12 mouse cellular contexts compared by ENCODE assay signal in genomic region chr14:21851996-21852791, GRCm38 (mm10). TPM values are rescaled to one million over a fixed set of nuclear protein-coding genes. Genes with fewer than 3 reads are reported as not detected.
A peak's percentile ranks its signal among the peaks of the same experiment; 100 is the strongest.
DNase-seq lines count a peak whose midpoint lies in the region; ATAC-seq and TF ChIP-seq lines count a peak whose summit lies in the region.
"Had no signal": no experiment of that assay in that cellular context is flagged by ENCODE, and none has a peak within 500 bp of the region (broad histone marks: within the 10 kb centered on the region; RNA-seq: fewer than 3 reads in every experiment).

No protein-coding gene starts in this region.

- H3K27ac ChIP-seq in spleen, adult 2 months (ENCODE audit: insufficient read depth, low read length): 0 out of 2 replicates have a peak overlapping the region, but pooled peaks have one; percentile 2
- peak overlapping the region; percentile 83 for H3K27ac ChIP-seq in liver, embryonic 14.5 days
- peak overlapping the region; percentile 30 for H3K27ac ChIP-seq in stomach, postnatal 0 days (replicated peaks)
- no peak overlapping the region; the same call in 1 of the 2 replicates for H3K27ac ChIP-seq in midbrain, embryonic 10.5 days (replicated peaks)
- H3K27ac ChIP-seq: embryonic facial prominence, embryonic 12.5 days; limb, embryonic 15.5 days had no signal

- H3K4me1 ChIP-seq in spleen, adult 2 months (ENCODE audit: control insufficient read depth, insufficient read depth, insufficient read length): peaks cover 7% of the 10 kb centered on the region; the same call in 1 of the 2 replicates
- H3K4me1 ChIP-seq in liver, embryonic 14.5 days (replicated peaks; ENCODE audit: control insufficient read depth in 2 of 2, insufficient read depth in 2 of 2, low read length in 1 of 2): peaks cover 42 to 52% of the 10 kb centered on the region in 2 experiments
- 0 out of 2 replicates have a peak, but pooled peaks cover 3% of the 10 kb centered on the region for H3K4me1 ChIP-seq in stomach, postnatal 0 days (replicated peaks; ENCODE audit: control insufficient read depth, insufficient read depth)
- peaks cover 44% of the 10 kb centered on the region for H3K4me1 ChIP-seq in midbrain, embryonic 10.5 days

- H3K4me2 ChIP-seq in liver, embryonic 14.5 days (ENCODE audit: low read depth): peak overlapping the region; percentile 65
- no peak overlapping the region for H3K4me2 ChIP-seq in stomach, postnatal 0 days (replicated peaks; ENCODE audit: low read depth)
- H3K4me2 ChIP-seq: embryonic facial prominence, embryonic 12.5 days; limb, embryonic 15.5 days had no signal

- DNase-seq in spleen, adult 2 months (ENCODE audit: low read depth in 1 of 2, low spot score in 2 of 2): no peak
- no peak for DNase-seq in spleen, adult 18-20 months
- DNase-seq in gastrocnemius, postnatal 25 days: peak; percentile 53
- peak in 1 of 3 experiments; percentile 60 for DNase-seq in liver, embryonic 14.5 days (ENCODE audit: low read depth in 3 of 3, low spot score in 3 of 3)
- DNase-seq in stomach, postnatal 0 days (ENCODE audit: low spot score): no peak
- DNase-seq in midbrain, embryonic 10.5 days (ENCODE audit: low spot score): no peak
- DNase-seq in thymus, postnatal 25 days: no peak
- DNase-seq in left cerebral cortex, adult 11 months (ENCODE audit: low spot score): no peak
- DNase-seq: kidney, postnatal 36 days had no signal

- H3K27me3 ChIP-seq in spleen, adult 2 months (ENCODE audit: control insufficient read depth, insufficient read depth, low read length): no peaks in the 10 kb centered on the region
- no peaks in the 10 kb centered on the region for H3K27me3 ChIP-seq in liver, embryonic 14.5 days (ENCODE audit: control insufficient read depth, insufficient read depth, low read length)
- no peaks in the 10 kb centered on the region for H3K27me3 ChIP-seq in stomach, postnatal 0 days (ENCODE audit: control insufficient read depth, insufficient read depth, low read length)
- H3K27me3 ChIP-seq in midbrain, embryonic 10.5 days (ENCODE audit: low read depth, poor library complexity, severe bottlenecking): 0 out of 2 replicates have a peak, but pooled peaks cover 5% of the 10 kb centered on the region
- H3K27me3 ChIP-seq: embryonic facial prominence, embryonic 12.5 days; limb, embryonic 15.5 days had no signal

- no peak overlapping the region for H3K4me3 ChIP-seq in spleen, adult 2 months (ENCODE audit: extremely low read depth, insufficient read depth, insufficient read length)
- no peak overlapping the region for H3K4me3 ChIP-seq in liver, embryonic 14.5 days (ENCODE audit: insufficient read depth in 1 of 2, low read depth in 2 of 2, low read length in 2 of 2)
- H3K4me3 ChIP-seq in stomach, postnatal 0 days (ENCODE audit: low read depth, low read length): no peak overlapping the region
- no peak overlapping the region for H3K4me3 ChIP-seq in midbrain, embryonic 10.5 days
- H3K4me3 ChIP-seq: embryonic facial prominence, embryonic 12.5 days; limb, embryonic 15.5 days had no signal

- no peak for TF ChIP-seq EP300 in liver, embryonic 14.5 days (IDR thresholded peaks at IDR 0.05; ENCODE audit: low read depth)
- TF ChIP-seq EP300 in stomach, postnatal 0 days (optimal IDR thresholded peaks at IDR 0.05): no peak

- no peak for ATAC-seq in liver, embryonic 14.5 days (ENCODE audit: insufficient read depth)
- no peak for ATAC-seq in stomach, postnatal 0 days (ENCODE audit: low FRiP score, low TSS enrichment)

- 65% methylated on average over 16 of the region's 16 CpGs for WGBS in spleen, adult 2 months
- WGBS in liver, embryonic 14.5 days (ENCODE audit: insufficient replicate concordance): 51% methylated on average over 16 of the region's 16 CpGs
- WGBS in stomach, postnatal 0 days: 58% methylated on average over 16 of the region's 16 CpGs
- 86% methylated on average over 16 of the region's 16 CpGs for WGBS in midbrain, embryonic 10.5 days

- no peak for TF ChIP-seq POLR2A in spleen, adult 2 months (IDR thresholded peaks at IDR 0.05; ENCODE audit: low read depth, low read length)

- TF ChIP-seq CTCF in spleen, adult 2 months (IDR thresholded peaks at IDR 0.05; ENCODE audit: extremely low read depth, insufficient read depth, insufficient read length, insufficient replicate concordance): no peak
- TF ChIP-seq CTCF in liver, embryonic 14.5 days (IDR thresholded peaks at IDR 0.05; ENCODE audit: low read depth): no peak
- TF ChIP-seq CTCF in stomach, postnatal 0 days (IDR thresholded peaks at IDR 0.05; ENCODE audit: low read depth): 0 out of 2 replicates have a peak, but pooled peaks have one; percentile 2

- peak overlapping the region; percentile 36; the same call in 1 of the 2 replicates for H3K9ac ChIP-seq in liver, embryonic 14.5 days (replicated peaks)
- H3K9ac ChIP-seq in stomach, postnatal 0 days (ENCODE audit: low read length): no peak overlapping the region
- H3K9ac ChIP-seq: embryonic facial prominence, embryonic 12.5 days; limb, embryonic 15.5 days had no signal

- no peaks in the 10 kb centered on the region for H3K36me3 ChIP-seq in spleen, adult 2 months (ENCODE audit: control insufficient read depth, insufficient read depth, low read length)
- H3K36me3 ChIP-seq in liver, embryonic 14.5 days (replicated peaks; ENCODE audit: control insufficient read depth, insufficient read depth, low read depth): no peaks in the 10 kb centered on the region
- no peaks in the 10 kb centered on the region for H3K36me3 ChIP-seq in stomach, postnatal 0 days (ENCODE audit: control insufficient read depth, insufficient read depth, low read length)
- 0 out of 2 replicates have a peak, but pooled peaks cover under 1% of the 10 kb centered on the region for H3K36me3 ChIP-seq in midbrain, embryonic 10.5 days
- H3K36me3 ChIP-seq: embryonic facial prominence, embryonic 12.5 days; limb, embryonic 15.5 days had no signal

- no peaks in the 10 kb centered on the region for H3K9me3 ChIP-seq in liver, embryonic 14.5 days (ENCODE audit: control insufficient read depth, low read length)
- no peaks in the 10 kb centered on the region for H3K9me3 ChIP-seq in stomach, postnatal 0 days (ENCODE audit: control insufficient read depth, low read length)
- no peaks in the 10 kb centered on the region for H3K9me3 ChIP-seq in midbrain, embryonic 10.5 days (replicated peaks)
- H3K9me3 ChIP-seq: embryonic facial prominence, embryonic 12.5 days; G1E; limb, embryonic 15.5 days had no signal

RNA-seq across cellular contexts. Expression of gene Comtd1, which starts 3.4 kb away (rescaled TPM):
- polyA plus RNA-seq in spleen, adult 2 months (2012; rRNA removed): 17.9 and 19.4 TPM in 2 replicates
- 1 to 10 TPM; 7.0 to 8.9 TPM for total RNA-seq in gastrocnemius, postnatal 25 days (2021)
- 12.0 and 14.3 TPM in 2 replicates for polyA plus RNA-seq in liver, embryonic 14.5 days (2012; rRNA removed)
- 24.4 and 25.8 TPM in 2 replicates for polyA plus RNA-seq in liver, embryonic 14.5 days (2014; fragmentation: Nextera tagmentation; extraction: Ambion mirVana)
- polyA plus RNA-seq in stomach, postnatal 0 days (2015; fragmentation: Nextera tagmentation; extraction: Ambion mirVana): 39.2 and 45.8 TPM in 2 replicates
- 13.9 and 16.4 TPM in 2 replicates for polyA plus RNA-seq in midbrain, embryonic 10.5 days (2016; fragmentation: Nextera tagmentation; extraction: Ambion mirVana)

RNA-seq across cellular contexts. Expression of gene Vdac2, which starts 27.2 kb away (rescaled TPM):
- 59.8 and 66.8 TPM in 2 replicates for polyA plus RNA-seq in spleen, adult 2 months (2012; rRNA removed)
- 100 to 1,000 TPM; 279 to 296 TPM for total RNA-seq in gastrocnemius, postnatal 25 days (2021)
- polyA plus RNA-seq in liver, embryonic 14.5 days (2012; rRNA removed): 54.2 and 80.9 TPM in 2 replicates
- polyA plus RNA-seq in liver, embryonic 14.5 days (2014; fragmentation: Nextera tagmentation; extraction: Ambion mirVana): 126 and 134 TPM in 2 replicates
- polyA plus RNA-seq in stomach, postnatal 0 days (2015; fragmentation: Nextera tagmentation; extraction: Ambion mirVana): 276 and 279 TPM in 2 replicates
- polyA plus RNA-seq in midbrain, embryonic 10.5 days (2016; fragmentation: Nextera tagmentation; extraction: Ambion mirVana): 287 and 301 TPM in 2 replicates
